Mouse (Mus musculus) granulocyte monocyte progenitor cell, adult 5-6 weeks (primary cell): ENCODE data around the gene Cep126. TPM values are rescaled to one million over a fixed set of nuclear protein-coding genes. Genes with fewer than 3 reads are reported as not detected.

ENCODE experiments used
- ATAC-seq: replicated peaks from 2 replicates; pipeline ENCODE4 v1.8.0; 2016; ENCODE audit warnings: mild to moderate bottlenecking, moderate TSS enrichment, inconsistent platforms; ENCODE audit not compliant: poor library complexity, severe bottlenecking
- total RNA-seq, 2 experiments: library from RNA; stranded (forward) in 1 of 2; stranded (reverse) in 1 of 2; fragments of 200-712, 200-1000 nt in 1 of 2; fragments of >200 nt in 1 of 2; fragmentation: Nextera tagmentation in 1 of 2; gene quantifications; 2 replicates each; pipeline ENCODE4 v1.2.3; 2014 to 2017

Cep126 gene
- total RNA-seq (2014; fragmentation: Nextera tagmentation) (1.1 and 1.2 TPM in 2 replicates), total RNA-seq (2017) (0.26 and 0.78 TPM in 2 replicates)

DNA sequence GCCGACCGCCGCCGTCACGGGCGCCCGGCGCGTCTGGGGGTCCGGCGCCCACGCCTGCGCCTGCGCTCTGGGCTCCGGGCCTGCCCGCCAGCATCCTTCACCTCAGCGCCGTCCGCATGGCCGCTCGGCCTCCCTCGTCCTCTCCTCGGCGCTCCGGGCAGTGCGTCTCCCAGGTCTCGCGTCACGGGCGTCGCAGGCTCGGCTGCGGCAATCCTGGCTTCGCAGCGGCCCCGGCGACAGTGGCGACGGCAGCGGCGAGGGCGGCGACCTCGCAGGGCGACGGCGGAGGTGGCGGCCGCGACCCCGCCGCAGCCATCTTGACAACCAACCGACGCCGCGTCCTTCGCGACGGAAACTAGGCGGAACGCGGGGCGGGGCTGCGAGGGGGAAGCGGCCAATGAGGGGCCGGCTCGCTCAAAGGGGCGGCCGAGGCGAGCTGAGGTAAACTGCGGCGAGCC is at the start of gene Cep126:
Cep126 (minus strand) TSS at position 178 of the 458 bp plus-strand sequence.
- peak; percentile 98 for ATAC-seq

DNA sequence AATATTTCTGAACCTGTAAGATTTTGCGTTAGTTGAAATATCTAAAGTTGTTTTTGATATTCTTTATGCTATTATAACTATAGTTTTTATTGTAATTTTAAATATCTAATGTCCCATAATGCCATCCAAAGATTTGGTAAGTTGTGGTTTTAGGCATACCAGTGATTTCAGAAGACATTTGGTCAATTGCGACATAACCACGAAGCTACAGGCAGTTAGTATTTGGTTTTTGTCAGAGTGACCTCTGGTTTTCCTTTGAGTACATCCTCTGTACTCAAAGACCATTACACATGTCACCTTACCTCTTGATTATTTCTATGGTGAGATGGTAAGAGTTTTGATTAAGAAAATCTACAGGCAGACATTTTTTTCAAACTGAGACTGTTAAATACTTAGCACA is 45.5 kb upstream of the Cep126 start:
- ATAC-seq: peak; percentile 97

GRCm38 (mm10) chr9:8177099-8177498 is 43.0 kb upstream of the Cep126 start:
- no peak for ATAC-seq

DNA sequence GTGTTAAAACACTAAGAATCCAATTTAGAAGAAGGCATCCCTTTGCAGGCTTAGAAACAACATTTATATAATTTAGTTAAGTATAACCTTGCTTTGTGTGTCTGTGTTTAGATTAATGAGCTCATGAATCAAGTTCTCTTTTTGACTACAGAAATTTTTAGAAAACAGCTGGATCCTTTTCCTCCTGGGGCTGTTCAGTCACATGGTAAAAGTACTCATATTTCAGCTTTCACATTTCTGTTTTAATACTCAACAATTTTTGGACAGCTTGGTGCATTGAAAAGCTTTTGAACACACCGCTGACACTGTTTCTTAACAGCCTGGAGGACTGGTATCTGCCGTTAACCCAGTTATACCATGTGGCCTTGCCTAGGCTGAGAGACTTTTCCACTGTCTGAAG is 22.9 kb upstream of the Cep126 start:
- ATAC-seq: no peak

DNA sequence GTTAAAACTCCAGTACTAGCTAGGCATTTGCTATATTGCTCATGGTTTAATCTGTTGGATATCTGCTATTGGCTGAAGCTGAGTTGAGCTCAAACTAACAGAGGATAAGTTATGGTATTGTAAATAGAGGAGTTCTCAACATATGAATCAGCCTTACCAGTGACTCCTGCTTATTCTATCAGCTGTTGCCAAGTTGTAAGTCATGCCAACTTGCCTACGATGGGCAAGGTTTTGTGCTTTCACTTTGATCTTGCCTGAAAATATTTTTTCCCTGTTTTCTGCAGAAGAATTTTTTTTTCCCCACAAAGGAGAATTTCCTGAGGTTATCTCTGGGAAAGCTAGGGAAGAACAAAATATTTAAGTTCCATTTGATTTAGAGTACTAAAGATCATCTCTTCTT is 5.4 kb upstream of the Cep126 start:
- ATAC-seq: no peak

GRCm38 (mm10) chr9:8133586-8134115 is 443 bp downstream of the Cep126 start:
- no peak; the same call in 1 of the 2 replicates for ATAC-seq

- no peak for ATAC-seq
Observed at GRCm38 (mm10) chr9:8123495-8123894, 10.6 kb downstream of the Cep126 start.

- ATAC-seq: no peak
Observed at GRCm38 (mm10) chr9:8114516-8114915, 19.6 kb downstream of the Cep126 start.

GRCm38 (mm10) chr9:8103050-8103449 is 31.0 kb downstream of the Cep126 start:
- no peak for ATAC-seq

DNA sequence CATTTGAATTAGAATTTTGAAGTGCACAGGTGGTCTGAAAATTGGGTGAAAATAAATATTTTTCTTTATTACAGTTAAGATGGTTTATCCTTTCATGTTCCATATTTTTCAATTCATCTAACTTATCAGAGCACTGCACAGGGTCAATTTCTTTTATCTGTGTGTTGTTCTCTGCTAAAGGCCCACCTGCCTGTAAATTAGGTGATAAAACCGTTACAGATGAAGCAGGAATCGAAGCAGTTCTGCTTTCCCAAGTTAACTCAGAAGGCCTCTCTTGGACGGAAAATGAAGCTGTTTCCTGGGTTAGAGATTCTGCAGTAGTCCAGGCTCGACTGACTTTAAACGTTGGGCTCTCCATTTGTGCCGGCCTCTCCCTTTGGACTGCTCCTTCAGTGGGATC is 33.1 kb downstream of the Cep126 start:
- ATAC-seq: no peak

DNA sequence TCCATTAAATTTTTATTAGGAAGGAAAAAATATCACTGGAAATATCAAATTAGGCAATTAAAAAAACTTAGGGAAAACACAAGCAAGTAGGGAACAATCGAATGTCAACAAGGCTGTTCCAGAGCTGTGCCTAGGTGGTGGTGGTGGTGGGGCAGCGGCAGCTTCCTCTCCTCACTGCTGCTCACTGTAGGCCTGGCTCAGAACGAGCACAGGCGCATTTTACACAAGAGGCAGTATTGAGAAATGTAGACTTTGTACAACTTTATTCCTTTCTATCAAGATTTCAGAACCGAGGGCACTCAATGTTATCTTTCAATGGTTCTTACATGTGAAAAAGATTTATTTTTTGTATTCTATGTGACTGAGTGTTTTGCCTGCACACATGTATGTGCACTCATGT is 55.2 kb downstream of the Cep126 start:
- ATAC-seq: no peak

DNA sequence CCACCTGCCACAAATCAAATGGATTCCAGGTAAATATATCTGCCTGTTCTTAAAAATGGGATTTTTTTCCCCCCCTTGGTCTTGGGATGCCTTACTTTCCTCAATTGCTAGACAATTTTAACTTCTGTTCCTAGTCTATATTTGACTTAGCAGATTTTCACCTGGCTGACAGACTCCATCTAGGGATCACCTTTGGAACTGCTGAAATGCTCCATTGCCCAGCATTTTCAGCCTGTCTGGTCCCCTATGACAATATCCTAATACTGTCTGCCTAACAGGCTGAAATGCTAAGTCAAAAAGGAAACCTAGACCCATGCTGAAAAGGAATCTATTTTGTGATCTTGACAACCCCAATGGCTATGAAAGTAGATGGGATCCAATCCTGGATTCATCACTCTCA is 59.7 kb downstream of the Cep126 start:
- ATAC-seq: no peak

DNA sequence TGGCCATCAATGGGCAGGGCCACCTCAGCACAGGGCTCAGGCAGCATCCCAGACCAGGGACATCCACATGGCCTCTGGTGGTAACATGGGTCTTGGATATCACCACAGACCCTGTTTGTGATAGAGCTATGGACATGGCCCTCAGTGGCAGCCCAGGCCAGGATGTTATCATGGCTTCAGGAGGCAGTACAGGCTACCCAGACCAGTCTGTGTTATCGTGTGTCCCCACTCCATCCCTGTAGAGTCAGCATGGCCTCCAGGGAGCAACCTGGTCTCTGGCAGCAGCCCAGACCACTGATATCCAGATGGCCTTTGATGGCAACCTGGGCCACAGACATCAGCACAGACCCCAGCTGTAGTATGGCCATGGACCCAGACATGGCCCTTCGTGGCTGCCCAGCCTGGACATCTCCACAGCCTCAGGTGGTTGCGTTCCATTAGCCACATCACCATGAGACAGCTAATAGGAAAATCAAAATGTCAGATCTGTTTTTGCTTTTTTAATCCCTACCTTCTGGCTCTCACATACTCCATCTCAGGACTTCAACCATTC is 60.8 kb downstream of the Cep126 start:
- ATAC-seq: no peak

DNA sequence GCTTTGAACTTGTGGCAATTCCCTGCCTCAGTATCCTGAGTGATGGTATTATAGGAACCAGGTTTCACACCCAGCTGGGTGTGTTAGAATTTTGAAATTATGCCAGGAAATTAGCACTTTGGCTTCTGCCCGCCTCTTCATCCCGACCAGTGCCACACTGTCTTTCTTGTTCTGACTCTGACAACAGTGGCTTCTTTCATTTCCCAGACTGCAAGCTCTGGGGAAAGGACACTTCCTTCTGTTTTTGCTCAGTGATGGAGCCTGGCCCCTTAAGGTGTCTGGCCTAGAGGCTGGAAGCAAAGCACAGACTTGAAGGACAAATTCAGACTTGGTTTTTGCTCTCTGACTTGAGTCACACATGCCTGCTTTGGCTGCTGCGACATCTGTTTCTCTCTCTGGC is 74.5 kb downstream of the Cep126 start:
- no peak for ATAC-seq

DNA sequence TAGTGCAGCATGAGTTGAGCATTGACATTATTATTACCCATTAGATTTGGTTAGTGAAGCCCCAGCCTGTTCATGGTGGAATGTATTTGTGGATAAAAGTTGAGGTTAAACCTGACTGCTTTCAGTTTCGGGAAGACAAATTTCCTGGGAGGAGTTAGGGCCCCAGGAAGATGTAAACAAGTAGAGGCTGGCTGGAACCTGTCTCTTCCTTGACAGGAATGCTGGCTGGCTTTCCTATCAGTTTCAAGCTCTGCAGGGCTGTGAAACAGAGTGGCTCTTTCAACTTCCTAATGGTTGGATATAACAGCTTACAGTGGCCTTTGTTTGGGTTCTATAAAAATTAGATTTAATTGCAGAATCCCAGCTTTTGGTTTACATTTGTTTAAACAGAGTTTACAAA is 79.3 kb downstream of the Cep126 start:
- no peak for ATAC-seq

DNA sequence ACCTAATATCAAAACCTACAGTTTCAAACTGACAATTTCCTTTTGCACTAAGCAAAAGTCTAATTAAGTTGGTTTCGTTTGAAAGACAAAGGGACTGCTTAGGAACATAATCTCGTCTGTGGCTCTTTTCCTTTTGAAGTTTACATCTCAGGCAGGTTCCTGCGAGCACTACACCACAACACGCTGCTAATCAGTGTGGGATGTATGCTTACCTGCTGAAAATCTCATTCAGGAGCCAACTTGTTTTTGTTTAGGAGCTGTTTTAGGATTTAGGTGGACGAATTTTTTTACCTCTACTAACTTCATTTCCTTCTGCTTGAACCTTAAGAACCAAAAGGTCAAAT is 91.1 kb downstream of the Cep126 start:
- ATAC-seq: peak; percentile 22

- peak; percentile 98 for ATAC-seq
Observed at GRCm38 (mm10) chr9:8042338-8043043, 91.6 kb downstream of the Cep126 start, which contains the start of gene Cfap300. Gene Cfap300 (minus strand): TSS chr9:8042823.

GRCm38 (mm10) chr9:8035546-8035945 is 98.5 kb downstream of the Cep126 start:
- no peak for ATAC-seq

DNA sequence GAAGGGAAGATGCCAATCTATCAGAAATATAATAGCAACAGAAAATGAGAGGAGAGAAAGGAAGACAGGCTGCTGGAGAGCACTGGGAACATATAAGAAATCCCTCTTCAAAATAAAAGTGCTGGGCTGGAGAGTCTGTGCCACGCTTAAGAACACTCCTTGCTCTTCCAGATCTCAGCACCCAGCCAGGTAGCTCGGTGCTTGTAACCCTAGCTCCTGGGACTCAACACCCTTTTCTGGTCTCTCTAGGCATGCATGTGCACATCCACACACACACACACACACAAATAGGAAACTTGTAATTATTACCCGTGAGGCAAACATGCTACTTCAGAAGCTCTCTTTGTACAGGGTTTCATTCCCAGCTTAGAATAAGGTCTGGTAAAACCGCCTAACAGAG is 99.0 kb downstream of the Cep126 start:
- no peak for ATAC-seq

- ATAC-seq: no peak
Observed at GRCm38 (mm10) chr9:8034143-8034542, 100.0 kb downstream of the Cep126 start.

DNA sequence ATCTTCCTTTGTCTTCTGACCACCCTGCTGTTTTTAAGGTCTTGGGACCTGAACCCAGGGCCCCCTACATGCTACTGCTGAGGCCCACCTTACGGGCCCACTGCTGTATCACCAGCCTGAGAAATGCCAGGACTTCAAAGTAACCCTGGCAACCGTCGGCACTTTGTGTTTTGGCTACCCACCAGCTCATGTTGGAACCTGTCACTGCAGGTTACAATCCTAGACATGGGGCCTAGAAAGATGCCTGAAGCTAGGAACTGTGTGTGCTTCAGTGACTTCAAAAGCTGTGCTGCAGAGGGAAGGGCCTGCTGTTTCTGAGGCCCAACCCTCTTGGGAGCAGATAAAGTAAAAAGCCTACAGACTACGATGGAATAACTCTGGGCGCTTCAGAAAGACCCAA is 101.2 kb downstream of the Cep126 start:
- ATAC-seq: no peak
